Mouse (Mus musculus) embryo, embryonic 10 days (tissue): ENCODE data around the gene Col4a3bp.
"Not testable (repeated sequence)": the region's sequence is repeated elsewhere in the genome, so short reads cannot be mapped to it uniquely, and the experiment has no call there.

ENCODE experiments used
- DNase-seq: peaks from one replicate; pipeline ENCODE4 v3.0.0-alpha.2; 2015; ENCODE audit warnings: low spot score

Col4a3bp gene

DNA sequence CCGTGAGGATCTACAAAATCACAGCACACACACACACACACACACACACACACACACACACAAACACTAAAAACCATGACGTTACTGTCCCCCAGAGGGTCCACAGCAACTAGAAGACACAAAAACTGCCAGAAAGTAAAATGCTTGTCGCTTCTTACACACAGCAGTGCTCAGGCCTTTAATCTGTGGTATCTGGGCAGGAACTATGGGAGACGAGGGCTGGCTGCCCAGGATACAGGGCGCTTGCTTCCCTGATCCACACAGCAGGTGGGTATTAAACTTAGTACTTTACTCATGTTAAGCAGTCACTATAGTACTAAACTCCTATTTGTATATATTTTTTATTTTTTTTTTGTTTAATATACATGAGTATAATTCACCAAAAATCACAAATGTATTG lies 103.4 kb downstream of the Col4a3bp start:
- no peak for DNase-seq

DNA sequence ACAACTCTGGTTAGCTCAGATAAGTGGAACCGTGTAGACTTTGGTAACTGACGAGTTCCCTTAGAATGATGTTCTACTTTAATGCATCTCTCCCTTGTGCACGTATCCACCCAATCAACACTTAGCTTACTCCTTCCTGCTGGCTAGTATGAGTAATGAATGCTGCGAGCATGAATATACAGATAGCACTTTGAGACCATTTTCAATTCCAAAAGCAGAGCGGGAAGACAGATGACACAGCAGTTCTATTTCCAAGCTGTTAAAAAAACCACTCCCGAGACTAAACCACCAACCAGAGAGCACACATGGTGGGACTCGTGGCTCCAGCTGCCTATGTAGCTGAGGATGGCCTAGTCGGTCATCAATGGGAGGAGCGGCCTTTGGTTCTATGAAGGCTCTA lies 110.6 kb downstream of the Col4a3bp start:
- DNase-seq, result no peak

DNA sequence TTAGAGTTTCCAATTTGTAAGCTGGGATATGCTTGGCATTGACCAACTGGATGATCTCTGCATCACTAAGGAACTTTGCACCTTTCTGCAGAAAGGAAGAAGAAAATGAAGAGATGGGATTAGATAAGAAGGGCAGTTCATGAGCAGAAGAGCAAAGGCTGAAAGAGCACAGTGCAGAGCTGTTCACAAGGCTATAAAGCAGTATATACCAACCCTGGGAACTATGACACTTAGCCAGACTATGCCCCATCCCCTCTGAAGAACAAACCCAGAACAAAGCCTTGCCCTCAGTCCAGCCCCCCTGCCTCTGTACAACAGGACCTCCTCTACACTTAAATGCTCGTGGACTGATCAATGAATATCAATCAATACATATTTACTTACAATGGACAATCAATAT lies 114.3 kb downstream of the Col4a3bp start:
- DNase-seq, result no peak

DNA sequence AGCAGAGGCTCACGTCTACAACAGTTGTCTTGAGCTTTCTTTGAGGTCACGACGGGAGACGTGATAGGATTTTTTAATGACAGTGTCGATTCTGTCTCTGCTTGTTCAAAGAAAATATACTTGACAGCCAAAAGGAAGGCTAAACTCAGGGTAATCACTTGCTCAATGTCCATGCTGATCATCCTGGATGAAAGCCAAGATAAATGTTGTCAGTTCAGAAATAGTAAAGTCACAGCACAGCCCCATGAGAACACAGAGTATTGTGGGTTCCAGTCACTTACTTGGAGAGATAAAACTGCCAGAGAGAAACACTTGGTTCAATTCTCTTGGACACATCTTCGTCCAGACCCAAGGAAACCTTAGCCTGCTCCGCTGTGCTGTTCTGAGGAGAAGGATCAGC lies 116.5 kb downstream of the Col4a3bp start:
- DNase-seq, result no peak

DNA sequence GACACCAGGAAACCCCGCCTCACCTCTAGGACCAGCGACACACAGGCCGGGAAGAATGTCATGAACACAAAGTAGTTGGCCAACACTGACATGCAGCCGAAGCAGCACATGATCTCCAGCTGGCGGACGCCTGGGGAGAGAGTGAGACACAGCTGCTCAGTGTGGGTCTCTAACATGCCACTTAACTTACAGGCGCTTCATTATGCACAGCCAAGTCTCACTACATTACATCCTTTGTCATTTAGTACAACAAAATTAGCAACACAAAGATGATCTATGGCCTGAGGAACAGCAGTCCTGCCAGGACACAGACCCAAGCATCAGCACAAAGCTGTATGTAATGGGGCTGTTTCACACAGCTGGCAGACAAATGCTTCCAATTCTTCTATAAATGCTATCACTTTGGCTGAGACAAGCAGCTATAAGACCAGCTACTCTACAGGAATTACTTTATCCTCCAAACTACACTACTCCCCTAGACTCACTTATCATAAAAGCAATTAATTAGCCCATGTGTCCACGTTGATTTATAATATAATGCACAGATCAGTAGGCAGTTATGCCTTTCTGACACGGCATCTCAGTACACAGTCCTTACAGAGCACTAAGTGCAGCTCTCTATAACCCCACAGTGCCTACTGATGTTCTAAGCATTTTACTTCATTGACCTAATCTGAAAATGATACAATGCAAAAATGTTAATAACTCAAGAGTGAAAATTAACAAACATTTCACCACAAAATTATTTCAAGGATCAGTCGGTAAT lies 117.9 kb downstream of the Col4a3bp start:
- DNase-seq, result no peak

DNA sequence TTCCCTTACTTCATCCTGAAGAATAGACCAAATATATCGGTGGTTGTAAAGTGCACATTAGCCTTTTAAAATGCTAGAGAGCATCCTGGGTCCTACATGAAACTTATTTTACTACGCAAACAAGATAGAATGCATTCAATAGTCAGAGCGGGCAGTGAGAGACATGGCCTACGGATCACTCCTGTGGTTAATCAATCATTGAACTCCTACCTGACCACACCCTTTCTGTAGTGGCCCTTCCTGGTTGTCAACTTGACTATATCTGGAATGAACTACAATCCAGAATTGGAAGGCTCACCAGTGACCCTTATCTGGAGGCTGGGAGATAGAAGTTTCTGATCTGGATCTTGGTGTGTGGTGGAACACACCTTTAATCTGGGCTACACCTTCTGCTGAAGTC lies 120.7 kb downstream of the Col4a3bp start:
- not testable (repeated sequence) for DNase-seq

DNA sequence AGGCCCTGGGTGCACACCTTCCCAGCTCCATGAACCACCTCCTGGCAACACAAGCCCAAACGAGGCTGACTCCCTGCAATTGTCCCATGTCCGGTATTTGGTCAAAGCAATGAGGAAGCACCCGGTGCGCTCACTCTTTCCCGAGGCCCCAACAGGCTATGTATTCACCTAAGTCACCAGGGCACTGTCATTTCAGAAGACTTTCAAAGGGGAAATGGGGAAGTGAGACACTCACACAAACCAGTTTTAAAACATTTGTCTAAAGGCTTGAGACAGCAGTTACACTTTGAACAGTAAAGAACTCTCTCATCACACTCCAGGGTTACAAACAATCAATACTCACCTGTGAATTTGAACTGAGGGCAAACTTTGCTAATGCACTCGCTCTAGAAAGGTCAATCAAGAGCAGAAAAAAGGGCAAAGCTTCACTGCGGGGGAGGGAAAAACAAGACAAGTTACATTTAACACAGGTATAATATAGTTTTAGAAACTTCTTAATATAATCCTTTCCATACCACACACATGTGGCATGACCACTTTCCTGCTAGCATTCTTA lies 122.1 kb downstream of the Col4a3bp start:
- DNase-seq, result no peak

DNA sequence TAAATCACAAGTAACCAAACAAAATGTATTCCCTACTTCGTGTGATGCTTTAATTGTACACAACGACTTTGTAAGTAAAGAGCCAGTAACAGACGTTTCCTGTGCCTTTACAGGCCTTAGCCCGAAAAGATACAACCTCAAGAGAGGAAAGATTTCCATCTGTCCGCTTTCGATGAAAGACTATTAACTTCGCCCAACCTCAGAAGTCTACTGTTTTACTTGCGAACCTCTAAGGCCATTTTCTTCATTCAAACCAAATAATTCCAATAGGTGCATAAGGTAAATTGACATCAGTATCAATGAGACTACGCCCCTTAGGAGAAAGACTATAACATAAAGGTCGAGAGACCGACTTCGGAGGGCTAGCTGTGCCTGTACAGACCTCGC lies 127.6 kb downstream of the Col4a3bp start:
- no peak for DNase-seq

DNA sequence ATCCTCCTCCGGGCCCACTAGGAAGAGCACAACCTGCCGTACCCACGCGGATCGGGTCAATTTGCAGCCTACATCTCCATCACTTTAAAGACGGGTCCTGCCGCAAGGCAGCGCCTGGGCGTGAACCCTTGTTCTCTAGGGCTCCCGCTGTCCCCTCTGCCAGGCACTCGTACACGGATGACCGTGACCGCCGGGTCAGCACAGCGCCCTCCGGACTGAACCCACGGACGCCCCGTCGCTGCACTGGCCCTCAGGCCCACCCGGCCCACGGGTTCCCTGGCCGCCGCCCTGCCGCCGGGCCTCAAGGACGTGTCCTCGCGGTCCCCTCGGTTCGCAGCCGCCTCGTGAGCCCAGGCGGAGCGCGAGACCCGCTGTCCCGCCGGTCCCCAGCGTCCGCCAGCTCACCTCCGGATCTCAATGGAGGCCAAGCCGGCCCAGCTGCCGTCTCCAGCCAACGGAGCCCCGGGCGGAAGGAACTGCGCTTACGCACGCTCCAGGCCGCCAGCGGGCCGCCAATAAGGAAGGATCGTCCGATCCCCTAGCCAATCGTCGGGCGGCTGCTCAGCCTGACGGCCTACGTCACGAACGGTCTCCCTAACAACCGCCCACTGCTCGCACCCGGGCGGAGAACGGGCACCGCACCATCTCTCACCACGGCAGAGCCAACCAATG lies 128.1 kb downstream of the Col4a3bp start, which contains the start of gene Hmgcr:
Gene Hmgcr, minus strand, starts transcription at position 531 of the 672 bp plus-strand sequence.
- DNase-seq, result peak; percentile 99

DNA sequence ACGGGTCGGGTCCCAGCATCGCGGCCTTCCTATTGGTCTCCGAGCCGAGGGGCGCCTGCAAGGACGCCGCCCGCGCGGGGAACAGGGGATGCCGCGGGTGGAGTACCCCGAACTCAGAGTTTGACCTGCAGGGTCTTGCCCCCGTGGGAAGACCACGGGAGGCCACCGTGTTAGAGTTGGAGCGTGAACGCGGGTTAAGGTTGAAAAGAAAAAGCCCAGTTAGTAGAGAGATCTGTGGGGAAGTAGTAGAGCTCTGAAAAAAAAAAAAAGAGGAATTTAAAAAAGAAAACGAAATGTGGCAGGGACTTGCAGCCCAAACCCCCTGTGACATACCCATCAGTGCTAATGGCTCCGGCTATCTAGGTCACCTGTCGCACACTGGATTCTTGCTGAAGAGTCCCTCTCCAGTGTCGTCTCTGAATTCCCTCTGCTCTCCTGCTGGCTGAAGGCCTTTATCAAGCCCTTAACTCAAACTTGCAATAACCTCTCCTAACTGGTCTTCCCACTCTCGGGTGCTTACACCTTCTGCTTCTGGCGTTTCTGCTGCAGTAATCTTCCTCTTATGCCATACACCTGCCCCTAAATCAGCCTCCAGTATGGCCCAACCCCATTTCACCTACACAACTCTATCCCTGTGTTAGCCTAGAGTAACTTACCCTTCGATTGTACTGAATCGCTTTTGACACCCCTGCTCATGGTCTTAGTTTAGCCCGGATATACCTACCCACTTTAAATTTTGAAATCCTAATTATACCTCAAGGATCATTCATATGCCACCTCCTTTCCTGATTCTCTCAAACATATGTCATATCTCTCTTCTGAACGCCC lies 128.9 kb downstream of the Col4a3bp start:
- no peak for DNase-seq

DNA sequence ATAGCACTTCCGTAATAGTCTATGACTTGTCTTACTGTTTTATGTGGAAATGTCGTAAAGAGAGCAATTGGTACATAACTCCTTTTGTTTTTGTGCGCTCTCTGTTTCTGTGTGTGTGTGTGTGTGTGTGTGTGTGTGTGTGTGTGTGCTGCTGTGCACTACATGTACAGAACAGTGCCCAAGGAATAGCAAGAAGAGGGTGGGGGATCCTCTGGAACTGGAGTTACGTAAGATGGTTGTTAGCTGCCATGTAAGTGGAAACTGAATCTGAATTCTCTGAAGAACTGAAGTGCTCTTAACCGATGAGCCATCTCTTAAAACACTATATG lies 129.5 kb downstream of the Col4a3bp start:
- no peak for DNase-seq

DNA sequence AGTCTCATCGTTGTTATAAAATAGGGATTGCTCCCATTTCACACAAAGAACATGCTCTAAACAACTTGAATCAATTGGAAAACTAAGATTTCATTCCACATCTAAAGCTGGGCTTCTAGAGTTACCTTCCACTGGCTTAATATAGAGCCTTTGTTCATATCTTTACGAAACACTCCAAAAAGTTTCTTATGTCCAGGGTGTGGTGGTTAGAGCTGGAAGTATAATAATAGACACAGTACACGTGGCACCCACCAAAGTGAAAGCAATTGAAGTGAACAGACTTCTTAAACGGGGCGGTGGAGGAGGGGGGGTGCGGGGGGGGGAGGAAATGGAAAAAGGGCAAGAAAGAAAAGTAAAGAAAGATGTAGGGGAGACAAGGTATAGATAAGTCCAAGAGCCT lies 129.9 kb downstream of the Col4a3bp start:
- no peak for DNase-seq

DNA sequence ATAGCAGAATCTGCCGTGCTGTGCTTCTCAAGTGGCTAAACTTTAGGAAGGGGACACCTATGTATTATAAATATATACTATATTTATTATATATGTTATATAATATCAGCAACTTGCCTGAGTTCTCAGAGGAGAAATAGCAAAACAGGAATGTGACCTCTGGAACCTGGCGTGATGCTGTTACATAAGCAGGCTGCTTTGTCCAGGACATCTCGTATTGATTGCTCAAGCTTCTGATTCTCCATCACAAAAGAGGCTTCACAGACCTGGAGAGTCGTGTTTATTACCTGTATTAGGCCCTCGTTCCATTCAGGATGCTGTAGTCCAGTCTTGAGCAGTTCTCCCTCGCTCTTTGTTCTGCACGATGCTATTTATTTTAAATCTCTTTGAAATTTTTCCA lies 131.4 kb downstream of the Col4a3bp start:
- DNase-seq, result no peak

DNA sequence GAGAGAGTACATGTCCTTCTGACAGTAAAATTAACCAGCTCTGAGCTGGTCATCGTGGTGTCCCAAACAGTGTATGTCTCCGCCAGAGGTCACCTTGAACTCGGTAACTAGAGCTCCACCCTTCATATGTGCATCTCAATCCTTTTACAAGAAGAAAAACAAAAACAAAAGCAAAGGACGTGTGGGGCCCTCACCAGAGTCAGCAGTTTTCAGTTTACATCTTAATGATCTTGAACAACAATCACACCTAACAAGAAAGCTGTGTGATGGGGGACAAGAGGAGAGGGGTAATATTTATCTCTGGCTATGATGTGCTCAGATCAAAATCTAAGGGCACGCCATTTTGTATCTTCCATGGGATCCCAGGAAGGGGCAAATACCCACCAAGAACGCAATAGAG lies 133.3 kb downstream of the Col4a3bp start:
- no peak for DNase-seq

DNA sequence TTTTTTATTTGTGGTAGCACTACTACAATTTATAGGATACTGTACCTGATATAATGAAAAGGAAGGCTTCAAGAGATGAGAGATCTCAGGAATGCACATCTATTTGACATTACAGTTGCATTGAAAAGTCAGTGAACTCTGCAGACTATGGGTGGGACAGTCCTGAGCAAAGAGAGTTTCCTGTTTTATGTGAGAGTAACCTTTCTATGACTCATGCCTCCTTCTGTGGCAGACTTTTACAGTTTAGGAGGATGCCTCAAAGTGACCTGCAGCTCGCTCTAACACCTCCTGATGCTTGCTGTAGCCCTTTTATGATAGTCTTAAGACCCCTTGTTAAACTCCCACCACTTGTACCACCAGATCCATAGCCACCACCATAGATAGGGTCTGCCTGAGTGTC lies 134.7 kb downstream of the Col4a3bp start:
- no peak for DNase-seq

DNA sequence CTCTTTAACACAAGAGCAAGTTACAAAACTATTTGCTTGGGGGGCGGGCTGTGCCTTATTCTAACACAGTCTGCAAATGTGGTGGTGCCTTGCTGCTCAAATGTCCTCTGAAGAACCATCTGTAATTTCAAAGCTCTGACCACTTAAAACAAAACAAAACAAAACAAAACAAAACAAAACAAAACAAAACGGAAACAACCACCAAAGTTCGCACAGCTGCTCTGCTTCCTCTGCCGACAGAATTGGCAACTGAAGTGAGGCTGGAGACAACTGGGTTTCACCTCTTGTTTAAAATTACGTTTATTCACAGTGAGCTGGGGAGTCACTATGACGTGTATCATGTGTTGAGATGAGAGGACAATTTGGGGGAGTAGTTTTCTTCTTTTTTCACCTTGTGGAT lies 136.2 kb downstream of the Col4a3bp start:
- DNase-seq, result no peak

DNA sequence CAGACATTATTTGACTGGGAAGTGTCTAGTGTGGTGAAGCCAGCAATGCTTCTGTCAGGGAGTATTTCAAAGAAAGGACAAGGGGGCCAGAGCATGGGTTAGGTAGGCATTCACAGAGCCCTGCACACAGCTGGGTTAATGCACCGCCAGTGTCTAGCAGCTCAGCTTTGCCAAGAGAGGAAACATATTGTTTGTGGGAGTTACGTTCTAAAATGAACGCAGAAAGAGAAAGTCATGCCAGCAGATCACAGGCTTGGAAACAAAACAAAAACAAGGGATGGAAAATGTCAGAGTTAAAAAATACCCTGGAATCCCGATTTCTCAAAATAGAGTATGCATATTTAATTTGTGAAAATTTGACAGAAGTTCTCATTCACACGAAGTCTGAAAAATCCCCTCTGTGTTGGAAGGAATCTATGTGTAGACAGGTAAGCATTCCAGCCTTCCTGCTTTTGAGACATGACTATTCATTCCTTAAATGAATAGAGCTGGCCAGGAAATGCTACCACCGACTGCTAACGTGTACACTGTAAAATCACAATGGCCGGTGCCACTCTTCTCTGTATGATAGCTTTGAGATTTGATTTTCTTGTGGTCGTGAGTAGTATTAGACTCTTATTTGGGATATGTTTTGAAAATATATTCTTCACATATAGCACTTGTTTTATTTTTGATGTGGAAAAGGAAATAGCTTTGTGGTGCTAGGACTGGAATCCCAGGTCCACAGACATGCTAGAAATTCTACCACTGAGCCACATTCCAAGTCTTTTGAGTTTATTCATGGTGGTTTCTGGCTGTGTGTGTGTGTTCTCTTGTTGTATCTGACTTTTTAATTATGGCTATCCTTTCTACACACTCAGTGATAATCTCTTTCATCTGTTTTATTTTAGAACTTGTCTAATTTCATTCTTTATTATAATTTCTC lies 138.0 kb downstream of the Col4a3bp start:
- no peak for DNase-seq

DNA sequence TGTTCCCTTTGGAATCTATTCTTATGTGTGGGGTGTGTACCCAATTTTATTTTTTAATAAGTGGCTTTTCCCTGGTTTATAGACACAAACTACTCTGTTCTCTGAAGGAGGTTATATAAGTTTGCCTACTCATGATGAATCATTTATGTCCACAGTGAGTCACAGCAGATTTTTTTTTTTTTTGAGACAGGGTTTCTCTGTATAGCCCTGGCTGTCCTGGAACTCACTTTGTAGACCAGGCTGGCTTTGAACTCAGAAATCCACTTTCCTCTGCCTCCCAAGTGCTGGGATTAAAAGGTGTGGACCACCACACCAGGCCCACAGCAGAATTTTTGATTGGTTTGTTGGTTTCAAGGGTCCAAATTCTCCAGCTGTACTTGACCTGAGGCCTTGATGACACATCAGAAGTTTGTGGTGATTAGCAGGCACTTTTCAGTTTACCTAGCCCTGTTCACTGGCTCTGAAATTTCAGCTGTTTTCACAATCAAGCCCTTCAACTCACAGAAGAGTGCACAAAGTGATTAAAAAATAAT lies 138.7 kb downstream of the Col4a3bp start:
- no peak for DNase-seq

DNA sequence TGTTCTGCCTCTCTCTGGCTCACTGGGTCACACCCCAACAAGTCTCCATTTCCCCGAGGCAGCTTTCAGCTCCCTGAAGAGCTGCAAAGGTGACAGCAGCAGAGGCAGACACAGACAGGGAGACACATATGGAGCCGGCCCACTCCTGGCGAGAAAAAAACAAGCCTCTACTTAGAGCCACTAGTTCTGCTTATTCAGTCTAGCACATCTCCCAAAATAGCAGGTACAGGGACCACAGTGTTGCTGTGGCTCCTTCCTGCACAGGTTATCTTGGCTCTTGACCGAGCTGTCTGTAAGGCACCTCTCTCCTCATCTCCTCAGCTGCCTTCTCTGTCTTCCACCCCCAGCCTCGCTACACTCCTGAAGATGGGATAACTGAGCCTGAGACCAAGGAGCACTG lies 142.4 kb downstream of the Col4a3bp start:
- DNase-seq, result no peak

DNA sequence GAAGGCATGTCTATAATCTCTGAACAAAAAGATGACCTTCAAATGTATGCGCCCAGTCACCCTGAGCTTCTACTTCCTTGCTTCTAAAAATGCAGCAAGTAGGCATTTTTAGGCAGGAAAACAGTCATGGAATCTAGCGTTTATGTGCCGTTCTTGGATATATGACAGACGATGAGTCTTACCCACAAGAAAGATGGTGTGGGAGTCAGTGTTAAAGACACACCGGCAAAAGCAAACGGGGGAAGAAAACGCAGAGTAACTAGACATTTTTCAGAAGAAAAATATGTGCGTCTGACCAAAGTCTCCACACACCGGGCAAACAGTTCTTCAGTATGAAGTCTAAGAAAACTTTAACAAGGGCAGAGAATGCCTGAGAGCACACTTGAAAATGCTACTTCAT lies 144.8 kb downstream of the Col4a3bp start:
- no peak for DNase-seq
